Mouse (Mus musculus) c-Kit-negative CD71-positive TER-119-positive erythroid progenitor cells, embryonic 14.5 days (primary cell): ENCODE results near the gene Coq6.
A peak's percentile ranks its signal among the peaks of the same experiment; 100 is the strongest.

Source experiments
- DNase-seq: peaks from one replicate; pipeline ENCODE4 v3.0.0-alpha.2; 2013; ENCODE audit warnings: low read depth, low spot score

Coq6 gene

GRCm38 (mm10) chr12:84393847-84394246 lies 32.4 kb downstream of the Coq6 start:
- no peak for DNase-seq

DNA sequence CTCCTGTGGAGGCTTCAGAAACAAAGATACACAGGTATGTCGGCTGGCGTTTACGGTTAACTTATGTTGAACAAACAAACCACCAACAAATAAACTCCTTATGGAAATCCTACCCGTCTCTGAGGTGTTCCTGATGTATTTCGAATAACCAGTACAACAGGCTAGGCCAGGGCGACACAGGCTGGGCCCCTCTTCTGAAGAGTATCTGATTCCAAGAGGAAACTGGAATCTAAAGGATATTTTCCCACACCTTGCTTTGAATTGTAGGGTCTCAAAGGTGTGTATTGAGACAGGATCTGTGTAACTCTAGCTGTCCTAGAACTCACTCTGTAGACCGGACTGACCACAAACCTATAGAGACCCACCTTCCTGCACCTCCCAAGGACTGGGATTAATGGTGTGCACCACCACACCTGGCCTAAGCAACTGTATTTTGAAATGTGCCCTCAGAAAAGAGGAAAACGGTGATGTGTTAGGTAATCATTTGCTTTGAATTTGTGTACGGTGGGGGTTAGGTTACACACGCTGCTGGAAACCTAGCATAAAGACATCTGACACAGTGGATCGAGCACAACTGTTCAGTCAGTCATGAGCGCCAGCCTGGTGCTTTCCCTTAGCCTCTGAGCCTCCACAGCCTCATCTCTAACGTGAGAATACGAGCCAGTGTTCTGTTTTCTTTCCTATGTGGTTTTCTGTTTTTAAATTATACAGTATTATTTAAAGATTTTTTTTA lies 35.7 kb downstream of the Coq6 start:
- DNase-seq, result no peak

DNA sequence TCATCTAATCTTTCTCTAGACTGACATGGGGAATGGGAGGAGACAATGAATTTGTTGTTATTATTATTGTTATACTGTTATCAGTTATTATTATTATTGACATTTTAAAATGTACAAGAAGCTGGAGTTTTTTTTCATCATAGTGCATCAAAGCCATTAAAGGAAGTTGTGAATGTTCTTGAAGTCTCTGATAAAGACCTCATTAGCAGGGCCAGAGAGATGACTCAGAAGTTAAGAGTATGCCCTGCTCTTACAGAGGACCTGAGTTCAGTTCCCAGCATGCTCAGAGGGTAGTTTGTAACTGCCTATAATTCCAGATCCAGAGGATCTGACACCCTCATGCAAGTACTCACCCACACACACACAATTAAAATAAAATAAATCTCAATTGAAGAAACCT lies 36.2 kb downstream of the Coq6 start:
- no peak for DNase-seq

- DNase-seq, result no peak
These were observed 37.2 kb downstream of the Coq6 start for GRCm38 (mm10) chr12:84398629-84399028.

GRCm38 (mm10) chr12:84399135-84399534 lies 37.7 kb downstream of the Coq6 start:
- no peak for DNase-seq

DNA sequence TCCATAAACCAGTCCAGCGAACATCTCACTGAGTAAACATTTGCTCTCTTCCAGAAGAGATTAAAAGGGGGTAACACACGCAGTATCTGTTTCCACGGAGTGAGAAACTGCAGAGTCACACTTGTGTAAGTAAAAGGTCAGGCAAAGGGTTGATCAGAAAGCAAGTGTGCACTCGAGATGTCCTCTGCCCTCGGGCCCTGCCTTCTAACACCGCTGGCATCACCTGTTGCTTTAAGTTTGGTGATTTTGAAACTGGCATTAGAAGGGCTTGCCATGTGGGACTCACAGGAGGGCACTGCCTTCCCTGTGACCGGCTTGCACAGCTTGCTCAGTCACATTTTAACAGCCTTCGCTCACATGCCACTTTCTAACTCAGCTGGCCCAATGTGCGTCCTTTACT lies 38.2 kb downstream of the Coq6 start:
- no peak for DNase-seq

- no peak for DNase-seq
These were observed 38.6 kb downstream of the Coq6 start for GRCm38 (mm10) chr12:84400068-84400467.

GRCm38 (mm10) chr12:84400653-84401052 lies 39.2 kb downstream of the Coq6 start:
- no peak for DNase-seq

- DNase-seq, result no peak
These were observed 41.5 kb downstream of the Coq6 start for GRCm38 (mm10) chr12:84402923-84403322.

- DNase-seq, result no peak
These were observed 43.1 kb downstream of the Coq6 start for GRCm38 (mm10) chr12:84404541-84404940.

DNA sequence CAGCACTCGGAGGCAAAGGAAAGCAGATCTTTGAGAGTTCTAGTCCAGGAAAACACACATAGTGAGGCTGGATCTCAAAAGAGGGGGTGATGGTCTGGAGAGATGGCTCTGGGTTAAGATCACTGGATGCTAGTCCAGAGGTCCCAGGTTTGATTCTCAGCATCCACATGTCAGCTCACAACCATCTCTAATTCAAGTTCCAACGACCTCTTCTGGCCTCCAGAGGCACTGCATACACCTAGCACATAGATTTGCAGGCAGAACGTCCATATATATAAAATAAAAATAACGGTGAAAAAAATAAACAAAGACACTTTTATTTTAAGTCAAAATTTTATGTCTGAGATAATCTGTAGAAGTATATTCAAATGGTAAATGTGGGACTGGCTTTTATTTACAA lies 45.8 kb downstream of the Coq6 start:
- no peak for DNase-seq

DNA sequence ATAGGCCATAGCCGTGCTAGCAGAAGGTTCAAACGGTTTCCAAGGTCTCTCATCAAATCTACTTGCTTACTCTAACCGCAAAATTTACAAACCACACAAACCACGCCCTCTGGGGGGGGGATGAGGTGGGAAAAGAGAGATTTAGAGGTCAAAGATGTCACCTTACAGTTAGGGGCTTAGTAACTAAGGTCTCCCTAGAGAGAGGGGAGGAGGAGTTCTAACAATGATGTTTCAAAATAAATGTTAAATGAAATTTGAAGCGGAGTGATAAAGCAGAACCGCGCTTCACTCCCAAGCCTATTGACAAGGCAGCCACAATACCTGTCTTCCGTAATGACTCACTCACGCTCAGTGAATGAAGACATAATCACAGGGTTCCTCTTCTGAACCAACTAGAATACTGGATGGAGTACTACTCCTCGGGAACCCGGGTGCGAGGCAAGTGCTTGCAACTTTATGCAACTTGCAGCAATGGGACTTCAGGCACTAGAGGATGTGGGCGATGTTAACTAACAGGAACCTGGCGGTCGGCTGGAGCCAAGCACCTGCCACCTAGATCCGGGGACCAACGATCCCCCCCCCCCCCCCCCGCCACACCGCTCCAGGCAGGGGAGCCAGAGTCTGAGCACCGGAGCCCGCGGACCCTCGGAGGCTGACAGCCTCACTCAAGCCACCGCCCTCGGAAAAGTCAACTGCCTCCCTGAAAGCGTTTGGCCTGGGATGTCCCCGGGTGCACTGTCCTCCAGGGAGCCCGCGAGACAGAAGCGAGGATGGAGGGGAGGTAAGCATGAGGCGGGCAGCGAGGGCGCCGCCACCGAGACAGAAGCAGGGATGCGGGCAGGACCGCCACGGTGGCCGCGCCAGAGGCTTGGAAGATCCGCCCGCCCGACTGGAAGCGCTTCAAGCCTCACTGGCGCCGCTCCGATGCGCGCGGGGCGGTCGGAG lies 46.7 kb downstream of the Coq6 start:
- peak; percentile 41 for DNase-seq

DNA sequence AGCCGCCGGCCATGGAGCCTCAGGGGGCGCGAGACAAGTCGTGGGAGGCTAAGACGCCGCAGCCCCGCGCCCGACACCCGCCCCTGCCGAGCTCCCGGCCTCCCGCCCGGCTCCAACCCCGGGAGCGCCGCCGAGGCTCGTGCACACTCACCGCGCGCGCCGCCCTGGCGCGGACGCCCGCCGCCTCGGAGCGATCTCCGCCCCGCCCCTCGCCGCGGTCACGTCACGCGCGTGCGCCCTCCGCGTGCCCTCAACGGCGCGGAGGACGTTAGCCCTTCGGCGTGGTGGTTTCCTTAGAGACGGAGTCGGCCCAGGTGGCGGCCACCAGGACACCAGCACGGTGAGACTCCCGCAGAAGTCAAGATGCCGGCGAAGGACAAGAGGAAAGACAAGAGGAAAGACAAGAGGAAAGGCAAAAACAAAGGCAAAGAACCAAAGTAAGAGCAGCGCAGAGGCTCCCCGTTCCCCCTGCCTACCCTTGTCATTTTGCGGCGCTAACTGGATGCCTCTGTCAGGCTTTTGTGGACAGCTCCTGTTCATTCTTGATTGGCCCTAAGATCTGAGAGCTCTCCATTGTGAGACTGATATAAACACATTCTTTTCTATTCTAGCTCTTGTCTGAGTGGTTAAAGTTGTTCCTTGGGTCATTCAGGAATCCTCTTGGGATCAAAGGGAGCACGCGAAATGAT lies 47.5 kb downstream of the Coq6 start, which contains the start of the genes Entpd5 and Bbof1:
Gene Entpd5 (minus strand): TSS at position 211 of the 689 bp plus-strand sequence.
Gene Bbof1 (plus strand): TSS at position 253 of the 689 bp plus-strand sequence.
- peak; percentile 73 for DNase-seq

DNA sequence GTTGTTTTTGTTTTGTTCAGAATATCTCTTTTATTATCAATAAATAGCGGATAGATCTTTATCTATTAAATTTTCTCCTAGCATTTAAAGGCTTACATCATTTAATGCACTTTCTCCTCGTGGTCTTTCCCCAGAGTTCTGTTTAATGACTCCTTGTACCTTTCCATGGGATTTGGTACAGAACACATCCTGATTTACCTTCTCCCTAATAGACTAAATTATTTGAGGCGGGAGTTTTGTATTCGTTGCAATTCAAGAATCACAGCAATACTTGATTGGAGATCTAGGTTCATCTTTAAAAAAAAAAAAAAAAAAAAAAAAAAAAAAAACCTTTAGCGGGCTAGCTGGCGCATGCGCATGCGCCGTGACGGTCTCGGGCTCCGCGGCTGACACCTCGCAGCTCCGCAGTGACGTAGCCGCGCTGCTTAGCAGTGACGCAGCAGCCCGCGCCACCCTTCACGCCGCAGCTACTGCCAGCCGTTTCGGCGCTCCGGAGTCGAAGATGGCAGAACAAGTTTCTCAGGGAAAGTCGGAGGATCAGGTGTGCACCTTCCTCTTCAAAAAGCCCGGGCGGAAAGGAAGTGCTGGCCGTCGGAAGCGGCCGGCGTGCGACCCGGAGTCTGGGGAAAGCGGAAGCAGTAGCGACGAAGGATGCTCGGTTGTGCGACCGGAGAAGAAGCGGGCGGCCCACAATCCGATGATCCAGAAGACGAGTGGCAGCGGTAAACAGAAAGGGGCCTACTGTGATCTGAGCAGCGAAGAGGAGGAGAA lies 55.6 kb downstream of the Coq6 start, which contains the start of gene Rnf113a2:
Gene Rnf113a2 (plus strand): TSS at position 363 of the 771 bp plus-strand sequence.
- peak; percentile 82 for DNase-seq

GRCm38 (mm10) chr12:84417605-84417922 lies 56.1 kb downstream of the Coq6 start:
- DNase-seq, result no peak
